Mouse (Mus musculus): ENCODE measurements around the gene Ccdc124. TPM values are rescaled to one million over a fixed set of nuclear protein-coding genes. Genes with fewer than 3 reads are reported as not detected.

Ccdc124 gene
- polyA plus RNA-seq, 1 experiment from 2014 or later = 155 TPM

DNA sequence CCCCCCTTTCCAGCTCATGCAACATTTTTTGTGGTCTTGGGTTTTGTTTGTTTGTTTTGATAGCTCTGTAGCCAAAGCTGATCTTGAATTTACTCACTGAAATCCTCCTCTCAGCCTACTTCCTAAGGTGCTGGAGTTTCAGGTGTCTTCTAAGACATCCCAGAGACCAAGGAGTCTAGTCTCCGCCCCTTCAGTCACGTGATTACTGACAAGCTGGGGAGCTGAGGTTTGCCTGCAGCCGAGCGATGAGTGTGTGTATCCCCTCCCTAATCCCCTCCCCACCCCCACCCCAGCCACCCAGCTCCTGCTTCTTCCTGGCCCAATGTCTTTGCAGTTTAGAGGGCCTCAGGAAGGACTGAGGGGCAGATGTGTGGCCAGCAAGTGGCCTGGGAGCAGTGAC, 16.2 kb downstream of the Ccdc124 start:
- ATAC-seq (ENCODE audit: insufficient read depth, low FRiP score, low TSS enrichment) = no peak

GRCm38 (mm10) chr8:70856541-70857197, 17.1 kb downstream of the Ccdc124 start:
- Histone ChIP-seq H3K36me3 (ENCODE audit: control insufficient read depth, insufficient read depth, low read length) (no peaks in the 10 kb centered on the region), H3K4me1 (ENCODE audit: control insufficient read depth, insufficient read depth, low read length) (peaks cover 13% of the 10 kb centered on the region; the same call in 1 of the 2 replicates), H3K9me3 (ENCODE audit: control insufficient read depth, low read length) (no peaks in the 10 kb centered on the region), H3K9ac (ENCODE audit: low read length) (peak overlapping the region; percentile 43), H3K4me2 (ENCODE audit: low read depth) (peak overlapping the region; percentile 83), H3K4me3 (ENCODE audit: low read depth, low read length) (peak overlapping the region; percentile 34), H3K27me3 (ENCODE audit: control insufficient read depth, insufficient read depth, low read length) (peaks cover 4% of the 10 kb centered on the region; the same call in 1 of the 2 replicates), H3K27ac (ENCODE audit: low read depth, low read length) (no peak overlapping the region)
- DNase-seq (ENCODE audit: low spot score) (peak; percentile 79), ATAC-seq (ENCODE audit: insufficient read depth, low FRiP score, low TSS enrichment) (peak; percentile 82)
- WGBS = 8% methylated on average over 33 of the region's 33 CpGs

More for the DNA sequence above, 16.2 kb downstream of the Ccdc124 start:
- WGBS = 16% methylated on average over 4 of the region's 4 CpGs
- DNase-seq (ENCODE audit: low spot score) = no peak
- Histone ChIP-seq H3K27ac (ENCODE audit: low read depth, low read length) (no peak overlapping the region; the same call in 1 of the 2 replicates), H3K27me3 (ENCODE audit: control insufficient read depth, insufficient read depth, low read length) (peaks cover 13% of the 10 kb centered on the region), H3K4me1 (ENCODE audit: control insufficient read depth, insufficient read depth, low read length) (peaks cover 18% of the 10 kb centered on the region), H3K4me3 (ENCODE audit: low read depth, low read length) (no peak overlapping the region), H3K9ac (ENCODE audit: low read length) (0 out of 2 replicates have a peak overlapping the region, but pooled peaks have one; percentile 2), H3K4me2 (ENCODE audit: low read depth) (no peak overlapping the region), H3K36me3 (ENCODE audit: control insufficient read depth, insufficient read depth, low read length) (no peaks in the 10 kb centered on the region), H3K9me3 (ENCODE audit: control insufficient read depth, low read length) (no peaks in the 10 kb centered on the region)

DNA sequence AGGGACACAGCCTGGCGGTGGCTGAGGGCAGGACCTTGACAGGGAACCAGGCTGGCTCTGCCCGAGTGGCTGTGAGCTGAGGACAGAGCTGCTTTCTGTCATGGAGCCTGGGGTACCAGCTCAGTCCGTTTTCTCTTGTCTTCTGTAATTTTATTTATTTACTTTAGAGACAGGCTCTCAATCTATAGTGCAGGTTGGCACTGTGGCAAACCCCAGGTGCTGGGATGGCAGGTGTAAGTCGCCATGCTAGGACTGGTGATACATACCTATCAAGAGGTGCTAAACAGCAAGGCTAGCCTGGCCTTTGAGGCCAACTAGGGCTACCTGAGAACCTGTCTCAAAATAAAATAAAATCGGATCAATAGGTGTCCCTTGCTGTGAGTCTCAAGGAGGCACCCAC, 17.7 kb downstream of the Ccdc124 start:
- ATAC-seq (ENCODE audit: insufficient read depth, low FRiP score, low TSS enrichment) = no peak
- Histone ChIP-seq H3K9ac (ENCODE audit: low read length) (no peak overlapping the region), H3K4me2 (ENCODE audit: low read depth) (no peak overlapping the region), H3K4me1 (ENCODE audit: control insufficient read depth, insufficient read depth, low read length) (peaks cover 13% of the 10 kb centered on the region; the same call in 1 of the 2 replicates), H3K36me3 (ENCODE audit: control insufficient read depth, insufficient read depth, low read length) (no peaks in the 10 kb centered on the region), H3K27ac (ENCODE audit: low read depth, low read length) (no peak overlapping the region), H3K27me3 (ENCODE audit: control insufficient read depth, insufficient read depth, low read length) (no peaks in the 10 kb centered on the region), H3K9me3 (ENCODE audit: control insufficient read depth, low read length) (no peaks in the 10 kb centered on the region), H3K4me3 (ENCODE audit: low read depth, low read length) (no peak overlapping the region)
- 72% methylated on average over 5 of the region's 5 CpGs for WGBS
- DNase-seq (ENCODE audit: low spot score) = no peak

DNA sequence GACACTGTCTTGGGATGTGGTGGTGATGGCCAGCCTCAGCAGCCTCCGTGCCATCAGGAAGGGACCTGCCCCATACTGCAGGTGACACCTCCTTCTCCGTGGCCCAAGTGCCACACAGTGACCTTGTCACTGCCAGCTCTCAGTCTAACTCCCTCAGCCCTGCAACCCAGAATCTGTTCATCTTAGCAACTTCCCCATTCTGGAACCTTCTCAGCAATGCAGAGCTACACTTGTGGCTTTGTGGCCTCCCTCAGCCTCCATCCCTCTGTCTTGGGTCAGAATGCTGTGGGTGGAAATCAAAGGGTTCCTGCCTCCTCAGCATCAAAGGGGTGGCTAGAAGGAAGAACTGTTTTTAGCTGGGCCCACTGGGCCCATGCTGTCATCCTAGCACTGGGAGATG, 19.9 kb downstream of the Ccdc124 start:
- H3K27ac ChIP-seq (ENCODE audit: low read depth, low read length) = no peak overlapping the region
- H3K4me2 ChIP-seq (ENCODE audit: low read depth) = no peak overlapping the region
- WGBS = 78% methylated on average over 2 of the region's 2 CpGs
- H3K9me3 ChIP-seq (ENCODE audit: control insufficient read depth, low read length) = no peaks in the 10 kb centered on the region
- H3K36me3 ChIP-seq (ENCODE audit: control insufficient read depth, insufficient read depth, low read length) = no peaks in the 10 kb centered on the region
- ATAC-seq (ENCODE audit: insufficient read depth, low FRiP score, low TSS enrichment) (no peak), DNase-seq (ENCODE audit: low spot score) (no peak)
- no peak overlapping the region for H3K9ac ChIP-seq (ENCODE audit: low read length)
- H3K4me3 ChIP-seq (ENCODE audit: low read depth, low read length) = no peak overlapping the region
- H3K4me1 ChIP-seq (ENCODE audit: control insufficient read depth, insufficient read depth, low read length) = peaks cover 13% of the 10 kb centered on the region; the same call in 1 of the 2 replicates
- no peaks in the 10 kb centered on the region for H3K27me3 ChIP-seq (ENCODE audit: control insufficient read depth, insufficient read depth, low read length)

DNA sequence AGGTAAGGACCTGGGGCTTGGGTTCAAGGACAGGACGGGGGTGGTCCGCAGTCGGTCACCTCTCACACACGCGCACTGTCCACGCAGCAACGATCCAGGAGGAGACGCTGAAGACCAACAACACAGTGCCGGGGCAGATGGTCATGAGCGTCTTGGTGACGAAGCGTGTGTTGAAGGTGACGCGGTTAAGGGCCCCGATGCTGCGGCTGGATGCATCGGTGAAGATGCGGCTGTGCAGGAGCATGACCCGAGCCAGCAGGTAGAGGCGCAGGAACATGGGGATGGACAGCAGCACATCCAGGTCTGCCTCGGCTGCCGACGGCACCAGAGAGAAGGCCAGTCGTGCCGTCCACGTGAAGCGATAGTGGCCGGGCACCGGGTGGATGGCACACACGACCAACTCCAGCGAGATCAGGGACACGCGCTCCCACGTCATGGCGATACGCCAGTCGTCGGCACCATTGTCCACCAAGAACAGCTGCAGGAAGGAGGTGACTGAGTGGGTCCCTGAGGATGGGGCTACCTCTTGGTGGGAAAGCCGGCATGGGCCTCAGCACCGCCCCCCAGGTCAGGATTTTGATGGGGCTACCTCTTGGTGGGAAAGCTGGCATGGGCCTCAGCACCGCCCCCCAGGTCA, 21.0 kb downstream of the Ccdc124 start:
- H3K4me3 ChIP-seq (ENCODE audit: low read depth, low read length) = no peak overlapping the region
- ATAC-seq (ENCODE audit: insufficient read depth, low FRiP score, low TSS enrichment) (no peak), DNase-seq (ENCODE audit: low spot score) (no peak)
- 91% methylated on average over 41 of the region's 41 CpGs for WGBS
- no peak overlapping the region for H3K9ac ChIP-seq (ENCODE audit: low read length)
- peaks cover 6% of the 10 kb centered on the region; the same call in 1 of the 2 replicates for H3K4me1 ChIP-seq (ENCODE audit: control insufficient read depth, insufficient read depth, low read length)
- no peaks in the 10 kb centered on the region for H3K36me3 ChIP-seq (ENCODE audit: control insufficient read depth, insufficient read depth, low read length)
- H3K9me3 ChIP-seq (ENCODE audit: control insufficient read depth, low read length) = no peaks in the 10 kb centered on the region
- H3K27ac ChIP-seq (ENCODE audit: low read depth, low read length) = no peak overlapping the region
- H3K27me3 ChIP-seq (ENCODE audit: control insufficient read depth, insufficient read depth, low read length) = no peaks in the 10 kb centered on the region
- H3K4me2 ChIP-seq (ENCODE audit: low read depth) = no peak overlapping the region

DNA sequence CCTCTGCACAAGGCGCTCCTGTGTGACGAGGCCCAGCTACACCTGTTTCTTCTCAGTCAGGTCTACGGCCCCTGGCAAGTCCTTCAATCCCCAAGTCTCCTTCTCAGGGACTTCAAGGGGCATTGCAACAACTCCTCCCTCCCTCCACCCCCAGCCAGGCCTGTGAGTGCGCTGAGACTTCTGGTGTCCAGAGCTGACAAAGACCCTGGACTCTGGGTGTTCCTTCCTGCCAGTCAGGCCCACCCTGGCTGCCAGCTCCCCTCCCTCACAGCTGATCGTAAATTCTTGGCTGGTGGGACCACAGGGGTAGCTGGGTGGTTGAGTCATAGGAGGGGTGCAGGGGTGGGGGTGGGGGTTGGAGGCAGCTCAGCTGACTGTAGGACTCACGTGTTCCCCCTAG, 21.9 kb downstream of the Ccdc124 start:
- Histone ChIP-seq H3K27ac (ENCODE audit: low read depth, low read length) (no peak overlapping the region), H3K9ac (ENCODE audit: low read length) (no peak overlapping the region), H3K4me1 (ENCODE audit: control insufficient read depth, insufficient read depth, low read length) (peaks cover 5% of the 10 kb centered on the region; the same call in 1 of the 2 replicates), H3K36me3 (ENCODE audit: control insufficient read depth, insufficient read depth, low read length) (no peaks in the 10 kb centered on the region), H3K4me2 (ENCODE audit: low read depth) (no peak overlapping the region), H3K27me3 (ENCODE audit: control insufficient read depth, insufficient read depth, low read length) (no peaks in the 10 kb centered on the region), H3K4me3 (ENCODE audit: low read depth, low read length) (no peak overlapping the region), H3K9me3 (ENCODE audit: control insufficient read depth, low read length) (no peaks in the 10 kb centered on the region)
- no peak for ATAC-seq (ENCODE audit: insufficient read depth, low FRiP score, low TSS enrichment)
- WGBS = 48% methylated on average over 6 of the region's 6 CpGs
- DNase-seq (ENCODE audit: low spot score) = no peak

- WGBS = 91% methylated on average over 4 of the region's 4 CpGs
- Histone ChIP-seq H3K4me3 (ENCODE audit: low read depth, low read length) (no peak overlapping the region), H3K4me1 (ENCODE audit: control insufficient read depth, insufficient read depth, low read length) (no peaks in the 10 kb centered on the region), H3K9ac (ENCODE audit: low read length) (no peak overlapping the region), H3K9me3 (ENCODE audit: control insufficient read depth, low read length) (no peaks in the 10 kb centered on the region), H3K36me3 (ENCODE audit: control insufficient read depth, insufficient read depth, low read length) (no peaks in the 10 kb centered on the region), H3K27ac (ENCODE audit: low read depth, low read length) (no peak overlapping the region), H3K27me3 (ENCODE audit: control insufficient read depth, insufficient read depth, low read length) (no peaks in the 10 kb centered on the region), H3K4me2 (ENCODE audit: low read depth) (no peak overlapping the region)
- ATAC-seq (ENCODE audit: insufficient read depth, low FRiP score, low TSS enrichment) = no peak
- DNase-seq (ENCODE audit: low spot score) = no peak
Measured at GRCm38 (mm10) chr8:70850947-70851346, 22.8 kb downstream of the Ccdc124 start.

DNA sequence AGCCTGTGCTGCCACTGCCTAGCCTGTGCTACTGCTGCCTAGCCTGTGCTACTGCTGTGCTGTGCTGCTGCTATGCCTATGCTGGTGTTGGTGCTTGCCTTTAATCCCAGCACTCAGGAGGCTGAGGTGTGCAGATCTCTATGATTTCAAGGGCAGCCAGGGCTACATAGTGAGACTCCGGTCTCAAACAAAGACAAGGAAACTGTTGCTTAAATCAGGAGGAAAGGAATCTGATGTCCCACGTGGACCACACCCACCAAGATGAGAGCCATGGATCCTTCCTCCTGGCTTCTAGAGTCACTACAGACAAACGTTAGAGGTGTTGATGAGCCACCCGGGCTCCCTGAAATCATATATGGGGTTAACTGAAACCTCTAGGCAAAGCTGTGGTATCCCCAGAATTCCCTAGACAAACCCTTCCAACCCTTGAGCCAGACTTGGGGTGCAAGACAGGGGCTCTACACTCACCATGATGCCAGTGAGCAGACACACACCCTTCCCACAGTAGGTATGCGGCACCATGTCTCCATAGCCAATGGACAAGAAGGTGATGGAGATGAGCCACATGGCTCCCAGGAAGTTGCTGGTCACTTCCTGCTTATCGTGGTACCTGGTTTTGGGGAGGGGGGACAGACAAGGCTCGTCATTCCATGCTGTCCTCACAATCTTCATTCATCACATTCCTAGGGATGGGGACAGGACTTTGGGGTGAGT, 23.4 kb downstream of the Ccdc124 start:
- 83% methylated on average over 7 of the region's 7 CpGs for WGBS

More for the DNA sequence above, 23.4 kb downstream of the Ccdc124 start:
- no peaks in the 10 kb centered on the region for H3K27me3 ChIP-seq (ENCODE audit: control insufficient read depth, insufficient read depth, low read length)
- no peak overlapping the region for H3K27ac ChIP-seq (ENCODE audit: low read depth, low read length)
- DNase-seq (ENCODE audit: low spot score) (no peak), ATAC-seq (ENCODE audit: insufficient read depth, low FRiP score, low TSS enrichment) (no peak)
- H3K4me2 ChIP-seq (ENCODE audit: low read depth) = no peak overlapping the region
- no peaks in the 10 kb centered on the region for H3K9me3 ChIP-seq (ENCODE audit: control insufficient read depth, low read length)
- no peaks in the 10 kb centered on the region for H3K36me3 ChIP-seq (ENCODE audit: control insufficient read depth, insufficient read depth, low read length)
- H3K4me1 ChIP-seq (ENCODE audit: control insufficient read depth, insufficient read depth, low read length) = no peaks in the 10 kb centered on the region
- H3K4me3 ChIP-seq (ENCODE audit: low read depth, low read length) = no peak overlapping the region
- H3K9ac ChIP-seq (ENCODE audit: low read length) = no peak overlapping the region
